Mouse (Mus musculus) kidney, adult 2 months (tissue): ENCODE measurements around the gene Bcl2l12. TPM values are rescaled to one million over a fixed set of nuclear protein-coding genes. Genes with fewer than 3 reads are reported as not detected.

Experiments used
- DNase-seq: peaks from one replicate; pipeline ENCODE4 v3.0.0; 2021
- H3K27ac ChIP-seq: fragments of 200-500 bp; 2 replicates; pipeline ENCODE4 v1.5.1; 2012; ENCODE audit warnings: low read depth, low read length, control low read depth, inconsistent platforms; ENCODE audit not compliant: insufficient read depth
- H3K27me3 ChIP-seq: fragments of 200-500 bp; replicated peaks from 2 replicates; pipeline ENCODE4 v1.6.1; 2012; ENCODE audit warnings: mild to moderate bottlenecking, moderate library complexity, low read length, inconsistent platforms; ENCODE audit not compliant: control insufficient read depth, insufficient read depth
- H3K36me3 ChIP-seq: fragments of 200-500 bp; 2 replicates; pipeline ENCODE4 v1.6.1; 2012; ENCODE audit warnings: mild to moderate bottlenecking, moderate library complexity, low read length, inconsistent platforms; ENCODE audit not compliant: control insufficient read depth, insufficient read depth
- H3K4me1 ChIP-seq: fragments of 200-500 bp; 2 replicates; pipeline ENCODE4 v1.6.1; 2011; ENCODE audit warnings: low read length; ENCODE audit not compliant: control insufficient read depth, insufficient read depth
- H3K4me3 ChIP-seq: fragments of 200-500 bp; 2 replicates; pipeline ENCODE4 v1.5.1; 2011; ENCODE audit warnings: mild to moderate bottlenecking, low read depth, low read length, control low read depth; ENCODE audit not compliant: insufficient read depth
- CTCF ChIP-seq: fragments of 200-500 bp; conservative IDR thresholded peaks from 2 replicates; pipeline ENCODE4 v1.5.1; 2011; ENCODE audit warnings: low read depth, mild to moderate bottlenecking, control low read depth, low read length, moderate library complexity, mixed read lengths; ENCODE audit not compliant: insufficient read depth, insufficient read length
- POLR2A ChIP-seq: fragments of 200-500 bp; IDR thresholded peaks from one replicate; pipeline ENCODE4 v1.6.1; 2011; ENCODE audit warnings: low read depth, low read length, control low read depth
- WGBS: fragments of 180-500 bp; shearing (Covaris S2); methylation state at CpG from one replicate; pipeline ENCODE4 v1.1.7; 2018; 5-methylcytosine and 5-hydroxymethylcytosine counted together
- polyA plus RNA-seq: library from polyadenylated mRNA; depleted of rRNA; stranded (reverse); fragments of >200 nt; gene quantifications from 2 replicates; pipeline ENCODE4 v1.2.3, GENCODE M21; 2012; rRNA removed

Gene Bcl2l12
- polyA plus RNA-seq, result 20.0 and 21.4 TPM in 2 replicates

DNA sequence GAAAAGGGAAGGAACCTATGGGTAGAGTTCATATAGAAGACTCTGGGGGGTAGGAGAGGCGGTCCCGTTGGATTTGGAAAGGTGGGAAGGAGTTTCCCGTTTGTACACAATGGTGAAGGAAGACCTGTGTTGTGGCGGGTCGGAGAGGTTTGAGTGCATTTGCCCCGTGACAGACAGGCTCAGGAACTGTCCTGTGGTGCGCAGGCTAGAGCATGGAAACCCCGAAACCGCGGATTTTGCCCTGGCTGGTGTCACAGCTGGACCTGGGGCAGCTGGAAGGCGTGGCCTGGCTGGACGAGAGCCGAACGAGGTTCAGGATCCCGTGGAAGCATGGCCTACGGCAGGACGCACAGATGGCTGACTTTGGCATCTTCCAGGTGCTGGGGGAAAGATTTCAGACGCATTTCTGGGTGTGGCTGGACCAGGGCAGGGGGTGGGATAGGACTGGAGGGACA lies at the start of gene Bcl2l12:
Gene Bcl2l12, minus strand, starts transcription at position 212 of the 455 bp plus-strand sequence.
- H3K27me3 ChIP-seq, result no peaks in the 10 kb centered on the region
- no peak for TF ChIP-seq POLR2A
- peaks cover 11% of the 10 kb centered on the region; the same call in 1 of the 2 replicates for H3K4me1 ChIP-seq
- under 1% methylated on average over 18 of the region's 18 CpGs for WGBS
- peak; percentile 90 for DNase-seq
- peaks cover 2% of the 10 kb centered on the region; the same call in 1 of the 2 replicates for H3K36me3 ChIP-seq
- peak within 1 kb of the TSS; percentile 93 for H3K4me3 ChIP-seq
- peak within 1 kb of the TSS; percentile 85 for H3K27ac ChIP-seq

DNA sequence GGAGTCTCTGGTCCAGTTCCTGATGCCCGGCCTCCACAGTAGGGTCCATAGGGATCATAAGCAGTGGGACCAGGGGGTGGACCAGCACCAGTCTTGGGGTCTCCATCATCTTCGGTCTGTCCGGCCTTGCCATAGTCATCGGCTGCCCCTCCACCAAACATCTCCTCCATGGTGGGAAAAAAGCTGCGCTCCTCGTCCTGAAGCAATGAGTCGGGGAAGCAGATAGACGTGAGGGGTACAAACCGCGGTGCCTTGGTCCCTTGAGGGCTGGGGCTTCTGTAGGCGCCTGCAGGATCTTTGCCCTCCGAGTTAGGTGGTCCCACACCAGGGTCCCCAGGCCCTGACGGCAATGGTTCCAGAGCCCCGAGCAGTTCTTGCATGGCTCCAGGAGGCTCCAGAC lies 49.0 kb upstream of the Bcl2l12 start:
- TF ChIP-seq POLR2A (no peak), CTCF (no peak)
- H3K4me3 ChIP-seq, result no peak overlapping the region
- peaks cover 8% of the 10 kb centered on the region; the same call in 1 of the 2 replicates for H3K4me1 ChIP-seq
- H3K36me3 ChIP-seq, result peaks cover 2% of the 10 kb centered on the region; the same call in 1 of the 2 replicates
- no peaks in the 10 kb centered on the region for H3K27me3 ChIP-seq
- no peak overlapping the region for H3K27ac ChIP-seq
- DNase-seq, result no peak
- WGBS, result 94% methylated on average over 14 of the region's 14 CpGs

DNA sequence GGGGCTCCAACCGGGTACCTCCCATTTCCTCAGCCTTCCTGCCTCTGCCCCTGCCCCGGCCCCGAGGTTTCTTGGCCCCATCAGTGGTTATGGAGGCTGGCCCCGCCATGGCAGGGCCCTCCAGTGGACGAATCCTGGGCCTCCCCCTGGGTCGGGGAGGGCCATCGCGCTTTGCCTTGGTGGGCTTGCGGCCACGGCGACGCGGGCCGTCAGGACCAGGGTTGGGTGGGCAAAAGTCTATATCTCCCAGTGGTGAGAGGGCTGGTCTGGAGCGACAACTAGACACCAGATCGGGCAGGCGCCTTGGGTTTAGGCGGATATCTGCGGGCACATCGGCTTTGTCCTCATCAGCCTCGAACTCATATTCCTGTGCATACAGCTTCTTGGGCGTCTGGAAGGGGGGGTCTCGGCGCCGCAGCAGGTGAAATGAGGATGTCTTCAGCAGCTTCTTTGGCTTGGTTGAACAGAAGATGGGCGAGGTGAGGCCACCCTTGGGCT lies 48.4 kb upstream of the Bcl2l12 start:
- Histone ChIP-seq H3K4me1 (peaks cover 6% of the 10 kb centered on the region; the same call in 1 of the 2 replicates), H3K27me3 (no peaks in the 10 kb centered on the region), H3K4me3 (no peak overlapping the region), H3K36me3 (peaks cover 2% of the 10 kb centered on the region; the same call in 1 of the 2 replicates), H3K27ac (no peak overlapping the region)
- TF ChIP-seq POLR2A (no peak), CTCF (no peak)
- WGBS, result 92% methylated on average over 26 of the region's 26 CpGs
- DNase-seq, result no peak

DNA sequence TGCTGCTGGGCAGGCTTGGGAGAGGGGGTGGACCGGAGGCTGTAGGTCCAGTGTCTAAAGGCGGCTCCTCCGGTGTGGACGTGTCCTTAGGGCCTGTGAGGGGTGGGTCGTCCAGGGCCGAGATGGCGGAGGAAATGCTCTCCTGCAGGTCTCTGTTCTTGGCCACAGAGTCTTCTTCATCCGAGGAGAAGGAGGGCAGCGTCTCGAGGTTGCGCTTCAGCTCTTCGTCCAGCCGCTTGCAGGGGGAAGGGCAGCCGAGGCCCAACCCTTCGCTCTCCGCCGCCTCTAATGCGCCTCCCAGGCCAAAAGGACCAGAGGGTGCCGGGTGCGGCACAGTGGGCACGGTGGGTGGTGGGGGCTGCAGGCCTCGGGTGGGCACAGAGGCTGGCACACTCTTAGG lies 47.2 kb upstream of the Bcl2l12 start:
- H3K4me3 ChIP-seq, result no peak overlapping the region
- TF ChIP-seq POLR2A, result no peak
- no peak for TF ChIP-seq CTCF
- 86% methylated on average over 22 of the region's 22 CpGs for WGBS
- H3K36me3 ChIP-seq, result peaks cover 2% of the 10 kb centered on the region; the same call in 1 of the 2 replicates
- H3K27me3 ChIP-seq, result no peaks in the 10 kb centered on the region
- no peak overlapping the region for H3K27ac ChIP-seq
- H3K4me1 ChIP-seq, result no peaks in the 10 kb centered on the region
- no peak for DNase-seq

DNA sequence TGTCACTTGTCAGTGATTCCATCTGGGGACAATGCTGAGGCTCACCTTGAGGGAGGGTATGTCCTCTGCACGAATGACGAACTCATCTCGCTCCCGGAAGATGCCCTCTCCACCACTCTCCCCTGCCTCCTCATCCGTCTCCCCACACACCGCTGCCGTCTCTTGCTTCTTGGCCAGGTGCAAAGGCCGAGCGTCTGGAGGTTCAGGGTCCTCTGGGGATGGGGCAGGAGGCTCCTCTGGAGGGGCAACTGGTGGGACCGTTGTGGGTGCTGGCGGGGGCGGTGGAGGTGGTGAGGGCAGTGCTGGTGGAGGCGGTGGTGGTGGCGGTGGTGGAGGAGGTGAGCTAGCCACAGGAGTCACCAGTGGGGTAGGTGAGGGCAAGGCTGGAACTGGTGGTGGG lies 44.8 kb upstream of the Bcl2l12 start:
- H3K27me3 ChIP-seq, result no peaks in the 10 kb centered on the region
- peaks cover 2% of the 10 kb centered on the region; the same call in 1 of the 2 replicates for H3K36me3 ChIP-seq
- H3K27ac ChIP-seq, result no peak overlapping the region
- no peaks in the 10 kb centered on the region for H3K4me1 ChIP-seq
- no peak for DNase-seq
- no peak for TF ChIP-seq CTCF
- TF ChIP-seq POLR2A, result no peak
- no peak overlapping the region for H3K4me3 ChIP-seq
- WGBS, result 90% methylated on average over 14 of the region's 14 CpGs

DNA sequence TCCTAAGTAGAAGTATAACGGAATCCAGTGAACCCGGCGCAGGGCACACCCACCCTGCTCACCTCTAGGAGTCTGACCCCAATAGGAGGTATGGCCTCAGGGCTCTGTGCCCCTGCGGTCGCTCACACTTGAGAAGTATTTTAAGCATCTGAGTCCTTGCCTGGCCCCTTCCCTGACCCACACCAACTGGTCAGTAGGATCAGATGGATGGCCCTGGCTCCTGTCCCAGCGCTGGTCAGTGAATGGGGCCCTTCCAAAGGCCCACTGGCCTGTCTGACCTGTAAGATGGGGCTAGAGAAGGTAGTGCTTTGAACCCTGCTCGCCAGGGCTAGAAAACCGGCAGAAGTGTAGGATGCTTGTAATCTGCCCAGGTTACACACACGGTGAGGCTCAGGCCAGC lies 42.3 kb upstream of the Bcl2l12 start:
- 89% methylated on average over 9 of the region's 9 CpGs for WGBS
- no peaks in the 10 kb centered on the region for H3K27me3 ChIP-seq
- TF ChIP-seq CTCF (no peak), POLR2A (no peak)
- H3K4me3 ChIP-seq, result no peak overlapping the region
- H3K36me3 ChIP-seq, result peaks cover 2% of the 10 kb centered on the region; the same call in 1 of the 2 replicates
- DNase-seq, result no peak
- no peaks in the 10 kb centered on the region for H3K4me1 ChIP-seq
- no peak overlapping the region for H3K27ac ChIP-seq

DNA sequence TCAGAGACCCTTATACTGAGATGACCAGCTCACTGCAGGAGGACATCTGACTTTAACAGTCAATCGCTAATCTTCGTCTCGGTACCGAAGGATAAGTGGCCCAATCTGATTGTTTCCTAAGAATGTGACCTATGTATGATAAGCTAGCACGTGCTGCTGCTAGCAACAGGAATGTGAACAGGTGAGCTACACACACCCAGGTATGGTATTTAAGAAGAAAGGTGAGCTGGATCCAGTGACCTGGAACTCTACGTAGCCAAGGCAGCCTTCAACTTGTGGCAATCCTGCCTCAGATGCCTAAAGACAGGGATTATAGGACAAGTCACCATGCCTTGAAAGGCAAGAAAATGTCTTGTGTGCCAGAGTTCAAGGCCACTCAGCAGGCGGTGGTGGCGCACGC lies 39.9 kb upstream of the Bcl2l12 start:
- Histone ChIP-seq H3K27ac (no peak overlapping the region), H3K36me3 (peaks cover 8% of the 10 kb centered on the region), H3K27me3 (no peaks in the 10 kb centered on the region), H3K4me3 (no peak overlapping the region), H3K4me1 (no peaks in the 10 kb centered on the region)
- no peak for DNase-seq
- no peak for TF ChIP-seq POLR2A
- TF ChIP-seq CTCF, result no peak
- WGBS, result 91% methylated on average over 9 of the region's 9 CpGs
